Mouse (Mus musculus) left cerebral cortex, adult 2 months (tissue): ENCODE results near the gene Mindy2. TPM values are rescaled to one million over a fixed set of nuclear protein-coding genes. Genes with fewer than 3 reads are reported as not detected.

Experiments used
- DNase-seq, 2 experiments: peaks; one replicate each; pipeline ENCODE4 v3.0.0; 2021 to 2022; ENCODE audit warnings: low spot score in 2 of 2, mixed read lengths in 1 of 2; ENCODE audit errors: extremely low spot score in 1 of 2
- H3K27ac ChIP-seq: fragments of 200-600 bp; 2 replicates; pipeline ENCODE4 v1.8.1; 2022
- H3K4me3 ChIP-seq: fragments of 200-600 bp; 2 replicates; pipeline ENCODE4 v1.8.1; 2022
- CTCF ChIP-seq: fragments of 200-600 bp; IDR thresholded peaks from 2 replicates; pipeline ENCODE4 v1.8.1; 2022; ENCODE audit warnings: antibody characterized with exemption, mild to moderate bottlenecking, moderate library complexity
- intact Hi-C: fragments of 180-260 bp; cut with DNase I; formaldehyde crosslinking; loops from one replicate; pipeline ENCODE4 v1.15.1; 2025
- long read RNA-seq, 2 experiments: library from polyadenylated mRNA; stranded (forward); transcript quantifications; one replicate each; pipeline ENCODE4 v2.0.0; 2021; ENCODE audit warnings: borderline mapping rate in 2 of 2
- total RNA-seq, 2 experiments: library from RNA; stranded (reverse); gene quantifications; 2 replicates each; pipeline ENCODE4 v1.2.3; 2021

The Mindy2 gene
- total RNA-seq, result 10 to 100 TPM; 38.2 to 40.5 TPM
- long read RNA-seq, experiment 1, full-length matches to known transcripts, result 50 of 64 reads
- long read RNA-seq, experiment 1, partial matches to known transcripts, result 4 of 64 reads
- long read RNA-seq, experiment 1, other reads (novel, unspliced or antisense), result 10 of 64 reads
- long read RNA-seq, experiment 2, full-length matches to known transcripts, result 48 of 56 reads
- long read RNA-seq, experiment 2, partial matches to known transcripts, result 1 of 56 reads
- long read RNA-seq, experiment 2, other reads (novel, unspliced or antisense), result 7 of 56 reads

DNA sequence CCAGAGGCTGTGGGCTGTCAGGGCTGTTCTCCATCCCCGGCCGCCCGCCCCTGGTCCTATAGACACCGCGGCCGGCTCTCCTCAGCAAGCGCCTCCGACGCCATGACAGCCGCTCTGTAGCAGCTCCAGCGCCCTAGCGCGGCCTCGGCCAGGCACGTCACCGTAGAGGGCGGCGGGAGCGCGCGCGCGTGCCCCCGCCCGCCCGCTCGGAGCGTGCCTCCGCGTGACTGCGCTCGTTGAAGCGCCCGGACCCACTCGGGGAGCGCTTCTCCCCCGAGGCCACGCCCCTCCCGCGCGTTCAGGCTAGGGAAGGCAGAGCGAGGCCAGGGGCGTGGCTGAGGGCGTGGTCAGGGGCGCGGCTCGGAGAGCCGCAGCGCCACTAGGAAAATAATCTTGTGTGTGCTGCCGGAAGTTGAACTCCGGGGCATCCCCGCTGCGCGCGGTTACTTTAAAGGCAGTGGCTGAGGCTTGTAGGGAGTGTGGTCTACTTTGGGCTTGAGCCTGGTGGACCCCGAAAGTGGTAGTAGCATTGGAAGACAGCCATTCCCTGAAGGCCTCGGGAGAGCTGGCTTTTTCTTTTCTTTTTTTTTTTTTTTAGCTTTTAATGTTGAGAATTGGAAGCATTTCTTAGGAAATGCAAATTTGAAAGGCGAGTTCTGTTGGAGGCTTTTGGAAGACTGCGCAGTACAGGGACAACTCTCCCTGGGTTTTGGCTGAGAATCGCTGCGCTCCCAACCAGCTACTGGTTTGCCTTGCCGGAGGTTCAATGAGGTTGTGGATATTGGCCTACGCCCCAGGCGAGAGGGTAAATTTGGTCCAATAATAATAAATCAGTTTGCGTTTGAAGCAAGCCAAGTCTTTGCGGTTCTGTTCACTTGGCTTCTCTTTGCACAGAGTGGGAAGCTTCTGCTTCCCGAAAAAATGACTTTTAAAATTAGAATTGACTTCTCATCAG is at the start of gene Mindy2:
Gene Mindy2 (minus strand): TSS at position 162 of the 955 bp plus-strand sequence.
- Histone ChIP-seq H3K4me3 (peak within 1 kb of the TSS; percentile 97), H3K27ac (peak within 1 kb of the TSS; percentile 97)
- intact Hi-C loops, result loop anchor here (1.0 to 5.0 kb wide), 3 partner anchors 21 to 420 kb away; partner anchors contain the start of gene Adam10
- peak; percentile 97 to 98 for DNase-seq
- TF ChIP-seq CTCF, result no peak; the same call in 1 of the 2 replicates

DNA sequence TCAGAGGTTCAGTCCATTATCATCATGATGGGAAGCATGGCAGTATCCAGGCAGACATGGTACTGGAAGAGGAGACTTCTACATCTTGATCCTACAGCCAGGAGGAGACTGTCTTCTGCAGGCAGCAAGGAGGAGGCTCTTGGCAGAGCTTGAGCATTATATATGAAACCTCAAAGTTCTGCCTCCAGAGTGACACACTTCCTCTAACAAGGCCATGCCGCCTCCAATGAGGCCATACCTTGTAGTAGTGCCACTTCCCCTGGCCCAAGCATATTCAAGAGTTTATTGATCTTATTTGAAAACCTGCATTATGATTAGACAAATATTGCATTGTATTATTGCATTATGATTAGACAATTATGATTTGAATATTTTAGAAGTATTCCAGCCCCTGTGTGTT is 49.5 kb upstream of the Mindy2 start:
- no peak for DNase-seq
- H3K27ac ChIP-seq, result no peak overlapping the region
- TF ChIP-seq CTCF, result no peak
- H3K4me3 ChIP-seq, result no peak overlapping the region
- intact Hi-C loops, result no loop called here

DNA sequence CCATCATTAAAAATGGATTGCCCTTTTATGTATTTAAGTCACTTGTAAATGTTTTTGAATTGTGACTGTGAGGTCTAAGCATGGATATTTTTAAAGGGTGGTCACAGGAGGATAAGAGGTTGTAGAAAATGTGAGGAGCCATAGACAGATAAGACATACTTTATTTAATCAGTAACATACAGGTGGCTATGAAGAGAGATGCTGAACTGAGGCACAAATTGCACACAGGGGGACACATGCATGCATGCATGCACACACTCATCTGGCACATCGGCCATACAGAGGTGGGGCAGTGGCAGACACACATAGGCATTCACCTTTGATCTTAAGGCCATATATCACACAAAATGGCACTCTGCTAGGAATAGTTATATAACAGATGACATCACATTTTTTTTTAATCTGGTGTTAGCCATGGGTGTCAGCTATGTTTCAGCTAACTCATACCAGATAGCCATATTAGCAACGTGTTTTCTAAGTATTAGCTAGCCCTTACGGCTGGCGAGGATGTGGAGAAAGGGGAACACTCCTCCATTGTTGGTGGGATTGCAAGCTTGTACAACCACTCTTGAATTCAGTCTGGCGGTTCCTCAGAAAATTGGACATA is 46.7 kb upstream of the Mindy2 start:
- no peak for DNase-seq
- no peak overlapping the region for H3K27ac ChIP-seq
- no peak overlapping the region for H3K4me3 ChIP-seq
- no peak for TF ChIP-seq CTCF
- intact Hi-C loops, result no loop called here

DNA sequence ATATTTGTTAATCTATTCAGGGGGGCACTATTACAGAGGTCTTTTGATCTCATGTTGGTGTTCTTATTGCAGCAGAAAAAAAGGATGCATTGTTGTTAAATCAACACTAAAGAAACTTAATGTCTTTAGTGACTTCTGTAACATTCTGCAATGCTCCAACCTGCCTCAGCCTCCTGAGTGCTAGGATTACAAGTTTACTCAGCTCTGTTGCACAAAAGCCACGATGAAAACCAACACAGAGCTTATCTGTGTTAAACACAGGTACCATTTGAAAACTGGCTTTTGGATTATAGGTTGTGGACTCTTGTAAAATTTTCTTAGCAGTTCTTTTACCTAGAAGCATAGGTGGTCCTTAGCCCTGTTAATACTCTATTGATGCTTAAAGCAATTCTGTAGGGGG is 41.1 kb upstream of the Mindy2 start:
- no peak overlapping the region for H3K4me3 ChIP-seq
- DNase-seq, result no peak
- no peak for TF ChIP-seq CTCF
- intact Hi-C loops, result no loop called here
- H3K27ac ChIP-seq, result no peak overlapping the region

DNA sequence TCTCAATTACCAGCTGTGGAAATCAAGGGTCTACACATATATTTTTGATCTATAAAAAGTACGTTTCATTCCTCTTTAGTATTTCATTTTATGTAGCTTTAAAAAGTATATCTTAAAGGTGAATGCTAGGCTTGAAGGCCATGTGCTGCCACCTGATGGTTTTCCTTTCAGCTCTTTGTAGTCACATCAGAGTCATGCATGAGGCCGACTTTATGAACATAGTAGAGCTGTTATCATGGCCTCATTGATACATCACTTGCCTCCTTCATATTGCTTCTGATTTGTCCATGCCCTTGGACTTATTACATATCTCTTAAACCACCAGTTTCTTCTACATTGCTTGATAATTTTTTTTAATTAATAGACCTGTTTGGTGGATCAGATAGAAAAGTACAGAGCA is 38.7 kb upstream of the Mindy2 start:
- TF ChIP-seq CTCF, result no peak
- intact Hi-C loops, result no loop called here
- no peak for DNase-seq
- Histone ChIP-seq H3K4me3 (no peak overlapping the region), H3K27ac (no peak overlapping the region)

DNA sequence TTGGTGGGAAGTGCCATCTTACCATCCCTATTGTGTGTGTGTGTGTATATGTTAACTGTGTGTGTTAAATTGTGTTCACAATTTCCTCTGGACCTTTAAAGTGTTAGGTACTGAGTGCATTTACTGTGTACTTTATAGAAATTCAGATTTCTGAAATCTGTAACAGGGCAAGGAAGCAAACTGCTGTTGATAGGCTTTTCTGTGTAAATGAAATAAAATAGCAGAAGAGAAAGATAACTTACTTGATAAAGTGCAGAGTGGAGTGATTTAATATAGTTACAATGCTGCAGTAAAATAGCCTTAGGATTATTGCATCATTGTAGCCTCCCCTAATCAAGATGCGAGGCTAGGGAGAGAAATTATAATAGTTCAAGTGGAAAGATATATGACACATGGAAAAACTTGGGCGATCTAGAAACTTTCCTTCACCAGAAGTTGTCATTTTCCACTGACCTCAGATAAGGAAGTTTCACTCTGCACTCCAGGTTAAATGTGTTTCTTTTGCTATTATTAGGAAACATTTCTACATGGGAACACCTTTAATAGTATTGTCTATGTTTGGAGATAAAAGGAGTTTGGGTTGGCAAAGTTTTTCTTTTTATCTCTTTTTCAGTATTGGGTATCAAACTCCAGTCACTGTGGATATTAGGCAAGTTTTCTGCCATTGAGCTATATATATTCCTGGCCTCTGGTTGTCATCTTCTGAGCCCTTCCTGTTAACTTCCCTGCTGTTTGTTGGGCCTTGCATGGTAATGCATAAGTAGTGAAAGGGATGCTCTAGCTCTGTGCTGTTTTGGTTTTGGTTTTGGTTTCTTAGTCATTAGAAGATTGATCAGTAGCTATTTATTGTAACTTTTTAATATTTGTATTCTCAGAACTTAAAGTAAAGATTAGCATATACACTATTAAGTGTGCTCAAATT is 35.1 kb upstream of the Mindy2 start:
- intact Hi-C loops, result no loop called here
- Histone ChIP-seq H3K27ac (no peak overlapping the region), H3K4me3 (no peak overlapping the region)
- TF ChIP-seq CTCF, result no peak
- DNase-seq, result no peak

DNA sequence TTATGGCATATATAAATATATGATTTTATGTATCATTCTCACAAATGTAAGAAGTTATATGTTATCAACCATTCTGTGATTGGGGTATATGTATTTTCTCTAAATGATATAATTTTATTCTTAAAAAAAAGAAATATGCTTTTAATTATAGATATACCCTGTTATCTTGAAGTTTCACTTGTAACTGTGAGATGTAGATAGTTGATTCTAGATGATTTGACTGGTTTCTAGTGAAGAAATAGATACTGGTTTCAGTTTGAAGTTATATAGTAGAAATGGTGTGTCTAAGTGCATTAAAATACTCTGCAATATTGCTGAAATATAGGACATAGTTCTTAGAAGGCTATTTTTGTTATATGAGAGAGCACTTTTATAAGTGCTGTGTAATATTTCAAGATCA is 33.6 kb upstream of the Mindy2 start:
- DNase-seq, result no peak
- H3K4me3 ChIP-seq, result no peak overlapping the region
- TF ChIP-seq CTCF, result no peak
- no peak overlapping the region for H3K27ac ChIP-seq
- intact Hi-C loops, result no loop called here

DNA sequence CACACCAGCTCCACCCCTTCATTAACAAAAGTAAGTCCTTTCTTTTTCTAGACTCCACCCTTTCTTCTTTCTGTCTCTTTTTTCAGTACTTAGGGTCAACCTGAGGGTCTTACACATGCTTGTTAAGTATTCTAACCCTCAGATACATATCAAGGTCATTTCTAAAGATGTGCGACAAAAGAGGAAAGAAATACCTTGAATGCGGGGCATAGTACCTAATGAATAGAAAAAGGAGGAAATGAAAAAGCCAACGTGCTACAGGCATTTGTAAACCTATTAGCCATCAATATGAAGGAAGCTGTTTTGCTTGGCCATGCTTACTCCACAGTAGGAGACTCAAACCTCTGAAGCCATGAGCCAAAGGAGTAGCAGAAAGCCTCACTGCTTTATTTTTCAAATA is 33.0 kb upstream of the Mindy2 start:
- intact Hi-C loops, result no loop called here
- Histone ChIP-seq H3K27ac (no peak overlapping the region), H3K4me3 (no peak overlapping the region)
- TF ChIP-seq CTCF, result no peak
- no peak for DNase-seq

DNA sequence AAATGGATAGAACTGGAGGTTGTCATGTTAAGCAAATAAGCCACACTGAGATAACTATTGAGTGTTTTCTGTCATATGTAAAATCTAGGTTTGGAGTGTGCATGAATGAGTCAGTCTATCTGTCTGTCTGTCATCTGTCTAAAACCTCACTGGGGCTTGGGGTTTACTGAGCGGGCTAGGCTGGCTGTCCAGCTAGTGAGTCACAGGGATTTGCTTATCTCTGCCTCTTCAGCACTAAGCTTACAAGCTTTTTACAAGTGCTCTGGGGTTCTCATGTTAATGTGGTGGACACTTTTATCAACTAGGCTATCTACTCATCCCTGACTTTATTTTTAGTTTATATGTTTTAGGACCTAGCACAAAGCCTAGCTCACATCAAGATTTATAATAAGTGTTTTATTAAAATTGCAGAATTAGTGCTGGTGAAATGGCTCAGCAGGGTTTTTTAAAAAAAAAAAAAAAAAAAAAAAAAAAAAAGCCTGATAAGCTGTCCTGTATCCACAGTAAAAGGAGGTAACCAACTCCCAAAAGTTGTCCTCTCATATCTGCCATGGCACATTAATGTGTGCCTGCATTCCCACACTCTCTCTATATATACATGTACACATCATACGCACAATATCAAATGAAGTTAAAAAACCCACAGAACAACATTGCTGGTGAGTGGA is 31.5 kb upstream of the Mindy2 start:
- TF ChIP-seq CTCF, result no peak
- intact Hi-C loops, result no loop called here
- H3K4me3 ChIP-seq, result no peak overlapping the region
- DNase-seq, result no peak
- H3K27ac ChIP-seq, result no peak overlapping the region

DNA sequence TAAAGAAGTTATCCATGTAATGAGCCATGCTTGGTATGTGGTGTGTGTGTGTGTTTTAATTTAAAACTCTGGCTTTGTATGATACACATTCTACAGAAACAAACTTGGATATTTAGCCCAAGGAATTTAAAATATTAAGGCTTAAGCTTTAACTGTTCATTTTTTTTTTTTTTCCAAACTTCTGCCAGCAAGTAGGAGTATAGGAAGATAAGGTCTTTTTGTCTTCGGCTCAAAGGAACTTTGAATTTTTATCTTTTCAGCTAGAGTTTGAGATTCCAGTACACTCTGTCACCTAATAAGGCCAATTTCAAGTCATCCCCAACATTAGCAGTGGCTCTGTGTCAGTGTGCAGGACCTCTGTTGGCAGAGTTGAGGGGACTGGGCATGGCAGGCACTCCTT is 25.2 kb upstream of the Mindy2 start:
- intact Hi-C loops, result no loop called here
- H3K4me3 ChIP-seq, result no peak overlapping the region
- no peak for TF ChIP-seq CTCF
- H3K27ac ChIP-seq, result no peak overlapping the region
- DNase-seq, result no peak
